In genomic region chr13:45511706-45512435, GRCm38 (mm10) we compare ENCODE assay signal across 8 mouse cellular contexts. TPM values are rescaled to one million over a fixed set of nuclear protein-coding genes. Genes with fewer than 3 reads are reported as not detected.
A peak's percentile ranks its signal among the peaks of the same experiment; 100 is the strongest.
DNase-seq lines count a peak whose midpoint lies in the region; ATAC-seq and TF ChIP-seq lines count a peak whose summit lies in the region.

No protein-coding gene starts in this region.

- no peak overlapping the region for H3K4me3 ChIP-seq in heart, embryonic 11.5 days (ENCODE audit: low read depth, low read length)
- no peak overlapping the region for H3K4me3 ChIP-seq in lung, embryonic 15.5 days
- no peak overlapping the region for H3K4me3 ChIP-seq in kidney, postnatal 0 days (replicated peaks; ENCODE audit: low read depth, low read length)
- no peak overlapping the region for H3K4me3 ChIP-seq in myocyte

- peak overlapping the region; percentile 8; the same call in 1 of the 2 replicates for H3K9ac ChIP-seq in heart, embryonic 11.5 days (ENCODE audit: low read depth, low read length)
- H3K9ac ChIP-seq in lung, embryonic 15.5 days, result no peak overlapping the region
- H3K9ac ChIP-seq in kidney, postnatal 0 days (ENCODE audit: low read depth, low read length), result no peak overlapping the region

- WGBS in heart, embryonic 11.5 days (ENCODE audit: insufficient replicate concordance), result 77% methylated on average over 6 of the region's 6 CpGs
- WGBS in lung, embryonic 15.5 days, result 58% methylated on average over 6 of the region's 6 CpGs
- 64% methylated on average over 6 of the region's 6 CpGs for WGBS in kidney, postnatal 0 days

- H3K27ac ChIP-seq in heart, embryonic 11.5 days (ENCODE audit: low read depth, low read length), result peak overlapping the region; percentile 58
- 0 out of 2 replicates have a peak overlapping the region, but pooled peaks have one; percentile 4 for H3K27ac ChIP-seq in lung, embryonic 15.5 days
- peak overlapping the region; percentile 62; the same call in 1 of the 2 replicates for H3K27ac ChIP-seq in kidney, postnatal 0 days

- H3K4me1 ChIP-seq in heart, embryonic 11.5 days (ENCODE audit: control insufficient read depth, insufficient read depth, low read length), result peaks cover 68% of the 10 kb centered on the region
- H3K4me1 ChIP-seq in lung, embryonic 15.5 days, result peaks cover 62% of the 10 kb centered on the region
- H3K4me1 ChIP-seq in kidney, postnatal 0 days (replicated peaks; ENCODE audit: insufficient read depth, low read length), result peaks cover 46% of the 10 kb centered on the region

- no peak overlapping the region for H3ac ChIP-seq in myocyte (ENCODE audit: control insufficient read depth, insufficient read length)

- no peak for TF ChIP-seq POLR2A in myocyte (IDR thresholded peaks at IDR 0.05; ENCODE audit: insufficient read length, low read depth)

- no peaks in the 10 kb centered on the region for H3K9me3 ChIP-seq in heart, embryonic 11.5 days (replicated peaks; ENCODE audit: control insufficient read depth, low read length)
- no peaks in the 10 kb centered on the region for H3K9me3 ChIP-seq in lung, embryonic 15.5 days
- H3K9me3 ChIP-seq in kidney, postnatal 0 days (replicated peaks; ENCODE audit: low read length), result no peaks in the 10 kb centered on the region

- 0 out of 2 replicates have a peak, but pooled peaks have one; percentile 15 for ATAC-seq in heart, embryonic 11.5 days (replicated peaks; ENCODE audit: insufficient number of reproducible peaks, low FRiP score, low TSS enrichment)
- ATAC-seq in lung, embryonic 15.5 days (ENCODE audit: borderline replicate concordance, extremely low read depth, low FRiP score, low TSS enrichment), result no peak
- no peak for ATAC-seq in kidney, postnatal 0 days (replicated peaks; ENCODE audit: low FRiP score, low read depth)

- H3K4me2 ChIP-seq in heart, embryonic 11.5 days, result peak overlapping the region; percentile 89
- no peak overlapping the region for H3K4me2 ChIP-seq in lung, embryonic 15.5 days
- no peak overlapping the region for H3K4me2 ChIP-seq in kidney, postnatal 0 days (ENCODE audit: low read length)
- peak overlapping the region; percentile 32 for H3K4me2 ChIP-seq in myocyte (ENCODE audit: low read depth)

- no peaks in the 10 kb centered on the region for H3K36me3 ChIP-seq in heart, embryonic 11.5 days (ENCODE audit: control insufficient read depth, insufficient read depth, low read length)
- H3K36me3 ChIP-seq in lung, embryonic 15.5 days, result no peaks in the 10 kb centered on the region
- H3K36me3 ChIP-seq in kidney, postnatal 0 days (ENCODE audit: insufficient read depth, low read length), result no peaks in the 10 kb centered on the region
- H3K36me3 ChIP-seq in myocyte (ENCODE audit: control insufficient read depth, insufficient read depth), result no peaks in the 10 kb centered on the region

- H3K27me3 ChIP-seq in heart, embryonic 11.5 days (ENCODE audit: control insufficient read depth, insufficient read depth, low read length), result no peaks in the 10 kb centered on the region
- H3K27me3 ChIP-seq in lung, embryonic 15.5 days, result no peaks in the 10 kb centered on the region
- H3K27me3 ChIP-seq in kidney, postnatal 0 days (ENCODE audit: insufficient read depth, low read length), result no peaks in the 10 kb centered on the region
- H3K27me3 ChIP-seq in myocyte (ENCODE audit: control insufficient read depth, insufficient read depth, insufficient read length), result no peaks in the 10 kb centered on the region

- no peaks in the 10 kb centered on the region for H3K79me2 ChIP-seq in myocyte (ENCODE audit: control insufficient read depth, insufficient read depth)

- TF ChIP-seq CTCF in kidney, postnatal 0 days (IDR thresholded peaks at IDR 0.05; ENCODE audit: low read depth), result no peak

- no peak for DNase-seq in heart, adult 8-10 months (ENCODE audit: low spot score)
- no peak for DNase-seq in lung, postnatal 25 days (ENCODE audit: low spot score)
- DNase-seq in kidney, postnatal 0 days (ENCODE audit: low spot score), result peak; percentile 16
- DNase-seq in gastrocnemius, postnatal 25 days, result no peak
- no peak for DNase-seq in frontal cortex, postnatal 14 days (ENCODE audit: low spot score in 2 of 2)

TF ChIP-seq in myocyte, 11 proteins besides CTCF, POLR2A, EP300 and RAD21:
- no peak for TF ChIP-seq REST (IDR thresholded peaks at IDR 0.05; ENCODE audit: insufficient read depth, insufficient read length)
- no peak for TF ChIP-seq MYOG (IDR thresholded peaks at IDR 0.05; ENCODE audit: control insufficient read depth in 1 of 3, insufficient read depth in 1 of 3, insufficient read length in 2 of 3, low read depth in 2 of 3)
- no peak for TF ChIP-seq TCF3 (IDR thresholded peaks at IDR 0.05; ENCODE audit: insufficient read length, low read depth)
- TF ChIP-seq SRF (IDR thresholded peaks at IDR 0.05; ENCODE audit: control insufficient read depth, insufficient read length, low read depth), result no peak
- TF ChIP-seq CEBPB (IDR thresholded peaks at IDR 0.05; ENCODE audit: insufficient read depth, poor library complexity, severe bottlenecking), result no peak
- no peak for TF ChIP-seq MYOD1 (IDR thresholded peaks at IDR 0.05; ENCODE audit: control insufficient read depth in 1 of 3, insufficient read length in 2 of 3, low read depth in 2 of 3)
- TF ChIP-seq E2F4 (IDR thresholded peaks at IDR 0.05; ENCODE audit: insufficient read depth), result no peak
- no peak for TF ChIP-seq USF1 (IDR thresholded peaks at IDR 0.05; ENCODE audit: low read depth)
- no peak for TF ChIP-seq MAX (IDR thresholded peaks at IDR 0.05; ENCODE audit: low read depth)
- no peak for TF ChIP-seq TCF12 (IDR thresholded peaks at IDR 0.05; ENCODE audit: insufficient read depth, poor library complexity, severe bottlenecking)
- TF ChIP-seq POLR2AphosphoS2 (IDR thresholded peaks at IDR 0.05; ENCODE audit: insufficient read length, low read depth), result no peak

RNA-seq across cellular contexts. Expression of gene Gmpr, which starts 4.6 kb away (rescaled TPM):
- polyA plus RNA-seq in heart, embryonic 11.5 days (2014; fragmentation: Nextera tagmentation; extraction: Ambion mirVana), result 176 and 191 TPM in 2 replicates
- total RNA-seq in heart, adult 8-10 months (2022), result 100 to 1,000 TPM; 152 to 199 (median 170) TPM
- 25.6 and 27.9 TPM in 2 replicates for polyA plus RNA-seq in lung, embryonic 15.5 days (2015; fragmentation: Nextera tagmentation; extraction: Ambion mirVana)
- 72.5 and 79.0 TPM in 2 replicates for polyA plus RNA-seq in kidney, postnatal 0 days (2015; fragmentation: Nextera tagmentation; extraction: Ambion mirVana)
- polyA plus RNA-seq in myocyte (2012; fragmentation: generic; extraction: Trizol), result 41.6 TPM
- total RNA-seq in gastrocnemius, postnatal 25 days (2021), result 100 to 1,000 TPM; 132 to 159 TPM

Comparison
In these comparisons a context has a peak if more than half of its experiments do, and no peak if none do; other contexts are left out.
1. H3K27ac ChIP-seq: peak in every context shown above with its lines; median percentile 62 in kidney, postnatal 0 days; 58 in heart, embryonic 11.5 days; 4 in lung, embryonic 15.5 days.
2. H3K4me2 ChIP-seq: peak in heart, embryonic 11.5 days (single experiment) and myocyte (single experiment); none in lung, embryonic 15.5 days (single experiment) and kidney, postnatal 0 days (single experiment).